Mouse (Mus musculus) cortical plate, adult 2 months (tissue): ENCODE data around the gene Anapc11. TPM values are rescaled to one million over a fixed set of nuclear protein-coding genes. Genes with fewer than 3 reads are reported as not detected.

Source experiments
- H3K27ac ChIP-seq: fragments of 200-500 bp; 2 replicates; pipeline ENCODE4 v1.5.1; 2012; ENCODE audit warnings: low read length, control low read depth, inconsistent platforms; ENCODE audit not compliant: insufficient read depth
- H3K4me1 ChIP-seq: fragments of 200-500 bp; 2 replicates; pipeline ENCODE4 v1.6.1; 2011; ENCODE audit warnings: low read length; ENCODE audit not compliant: control insufficient read depth, insufficient read depth
- H3K4me3 ChIP-seq: fragments of 200-500 bp; 2 replicates; pipeline ENCODE4 v1.5.1; 2011; ENCODE audit warnings: mild to moderate bottlenecking, low read length, control low read depth; ENCODE audit not compliant: insufficient read depth
- CTCF ChIP-seq: fragments of 200-500 bp; IDR thresholded peaks from 2 replicates; pipeline ENCODE4 v1.5.1; 2011; ENCODE audit warnings: mild to moderate bottlenecking, control low read depth, low read length; ENCODE audit not compliant: insufficient read depth; ENCODE audit errors: extremely low read depth
- POLR2A ChIP-seq: fragments of 200-500 bp; IDR thresholded peaks from 2 replicates; pipeline ENCODE4 v1.6.1; 2011; ENCODE audit warnings: mild to moderate bottlenecking, low read length, control low read depth; ENCODE audit not compliant: insufficient read depth; ENCODE audit errors: extremely low read depth
- polyA plus RNA-seq: library from polyadenylated mRNA; depleted of rRNA; stranded (reverse); fragments of >200 nt; gene quantifications from 2 replicates; pipeline ENCODE4 v1.2.3, GENCODE M21; 2012; rRNA removed

The Anapc11 gene
- polyA plus RNA-seq, 1 experiment, result 161 TPM

GRCm38 (mm10) chr11:120643601-120643987 lies 45.4 kb downstream of the Anapc11 start, which contains the start of gene Pycr1:
Pycr1 (minus strand) TSS chr11:120643769.
- H3K4me3 ChIP-seq, result peak within 1 kb of the TSS; percentile 34
- TF ChIP-seq CTCF, result no peak
- TF ChIP-seq POLR2A, result peak; percentile 49; the same call in 1 of the 2 replicates
- no peaks in the 10 kb centered on the region for H3K4me1 ChIP-seq
- H3K27ac ChIP-seq, result no peak within 1 kb of the TSS

GRCm38 (mm10) chr11:120647047-120647830 lies 49.0 kb downstream of the Anapc11 start:
- H3K27ac ChIP-seq, result peak overlapping the region; percentile 82; the same call in 1 of the 2 replicates

GRCm38 (mm10) chr11:120648001-120648476 lies 49.8 kb downstream of the Anapc11 start, which contains the start of gene Myadml2:
Myadml2 (minus strand) TSS chr11:120648158.
- H3K4me3 ChIP-seq, result peak within 1 kb of the TSS; percentile 78
- TF ChIP-seq POLR2A, result peak; percentile 53; the same call in 1 of the 2 replicates
- TF ChIP-seq CTCF, result no peak
- no peaks in the 10 kb centered on the region for H3K4me1 ChIP-seq
- peak within 1 kb of the TSS; percentile 82 for H3K27ac ChIP-seq

More at GRCm38 (mm10) chr11:120647047-120647830, 49.0 kb downstream of the Anapc11 start:
- TF ChIP-seq CTCF (no peak), POLR2A (no peak)
- H3K4me3 ChIP-seq, result peak overlapping the region; percentile 78
- no peaks in the 10 kb centered on the region for H3K4me1 ChIP-seq

GRCm38 (mm10) chr11:120651872-120652271 lies 53.7 kb downstream of the Anapc11 start:
- Histone ChIP-seq H3K4me1 (no peaks in the 10 kb centered on the region), H3K27ac (no peak overlapping the region), H3K4me3 (no peak overlapping the region)
- TF ChIP-seq POLR2A (no peak), CTCF (0 out of 2 replicates have a peak, but pooled peaks have one; percentile 16)

GRCm38 (mm10) chr11:120654741-120655140 lies 56.5 kb downstream of the Anapc11 start:
- Histone ChIP-seq H3K27ac (no peak overlapping the region), H3K4me1 (no peaks in the 10 kb centered on the region), H3K4me3 (no peak overlapping the region)
- no peak for TF ChIP-seq POLR2A
- no peak for TF ChIP-seq CTCF

- no peak overlapping the region for H3K4me3 ChIP-seq
- no peaks in the 10 kb centered on the region for H3K4me1 ChIP-seq
- no peak overlapping the region for H3K27ac ChIP-seq
- no peak for TF ChIP-seq CTCF
- no peak for TF ChIP-seq POLR2A
Measured at GRCm38 (mm10) chr11:120657301-120657700, 59.1 kb downstream of the Anapc11 start.

Other genes with a start within 250 kb of the Anapc11 start
- gene Actg1, start 249.9 kb upstream of the Anapc11 start, polyA plus RNA-seq, result 1,064 and 1,106 TPM in 2 replicates
- 0.28 and 0.67 TPM in 2 replicates for gene Fscn2, start 236.9 kb upstream of the Anapc11 start, polyA plus RNA-seq
- gene Faap100, start 219.7 kb upstream of the Anapc11 start, polyA plus RNA-seq, result 22.8 and 23.9 TPM in 2 replicates
- 62.0 and 62.7 TPM in 2 replicates for gene Nploc4, start 160.7 kb upstream of the Anapc11 start, polyA plus RNA-seq
- 0.15 TPM in 1 of 2 replicates, not detected in the other for gene Tspan10, start 155.8 kb upstream of the Anapc11 start, polyA plus RNA-seq
- 0.59 and 0.81 TPM in 2 replicates for gene Pde6g, start 144.9 kb upstream of the Anapc11 start, polyA plus RNA-seq
- gene Oxld1, start 140.4 kb upstream of the Anapc11 start, polyA plus RNA-seq, result 15.0 and 17.4 TPM in 2 replicates
- 27.6 and 28.5 TPM in 2 replicates for gene Ccdc137, start 140.3 kb upstream of the Anapc11 start, polyA plus RNA-seq
- 46.0 and 46.2 TPM in 2 replicates for gene Arl16, start 130.8 kb upstream of the Anapc11 start, polyA plus RNA-seq
- gene Mrpl12, start 113.8 kb upstream of the Anapc11 start, polyA plus RNA-seq, result 96.3 and 96.6 TPM in 2 replicates
- 29.0 and 30.0 TPM in 2 replicates for gene Slc25a10, start 106.6 kb upstream of the Anapc11 start, polyA plus RNA-seq
- 0.13 TPM in 2 replicates for gene Gcgr, start 67.7 kb upstream of the Anapc11 start, polyA plus RNA-seq
- 158 and 160 TPM in 2 replicates for gene Mcrip1, start 48.7 kb upstream of the Anapc11 start, polyA plus RNA-seq
- not detected in 2 replicates for gene Ppp1r27, start 47.3 kb upstream of the Anapc11 start, polyA plus RNA-seq
- gene P4hb, start 25.2 kb upstream of the Anapc11 start, polyA plus RNA-seq, result 88.9 and 91.2 TPM in 2 replicates
- 416 and 442 TPM in 2 replicates for gene Arhgdia, start 16.8 kb upstream of the Anapc11 start, polyA plus RNA-seq
- gene Alyref, start 56 bp upstream of the Anapc11 start, polyA plus RNA-seq, result 42.1 and 46.9 TPM in 2 replicates
- gene Npb, start 10.1 kb downstream of the Anapc11 start, polyA plus RNA-seq, result 0.58 and 1.1 TPM in 2 replicates
- 281 and 289 TPM in 2 replicates for gene Pcyt2, start 19.5 kb downstream of the Anapc11 start, polyA plus RNA-seq
- 98.2 and 105 TPM in 2 replicates for gene Sirt7, start 26.8 kb downstream of the Anapc11 start, polyA plus RNA-seq
- 83.7 and 83.9 TPM in 2 replicates for gene Mafg, start 35.2 kb downstream of the Anapc11 start, polyA plus RNA-seq
- 2.2 and 3.6 TPM in 2 replicates for gene Pycr1, start 45.3 kb downstream of the Anapc11 start, polyA plus RNA-seq
- gene Myadml2, start 49.7 kb downstream of the Anapc11 start, polyA plus RNA-seq, result 3.4 and 3.6 TPM in 2 replicates
- gene Notum, start 62.8 kb downstream of the Anapc11 start, polyA plus RNA-seq, result 6.8 and 7.1 TPM in 2 replicates
- gene Aspscr1, start 74.6 kb downstream of the Anapc11 start, polyA plus RNA-seq, result 46.2 and 46.8 TPM in 2 replicates
- 36.2 and 40.2 TPM in 2 replicates for gene Cenpx, start 115.3 kb downstream of the Anapc11 start, polyA plus RNA-seq
- 114 and 137 TPM in 2 replicates for gene Lrrc45, start 115.5 kb downstream of the Anapc11 start, polyA plus RNA-seq
- gene Rac3, start 123.0 kb downstream of the Anapc11 start, polyA plus RNA-seq, result 60.4 and 72.2 TPM in 2 replicates
- gene Dcxr, start 128.9 kb downstream of the Anapc11 start, polyA plus RNA-seq, result 20.5 and 21.3 TPM in 2 replicates
- gene Cbr2, start 133.7 kb downstream of the Anapc11 start, polyA plus RNA-seq, result 4.6 and 4.9 TPM in 2 replicates
- 1.4 and 2.8 TPM in 2 replicates for gene Hmga1b, start 164.4 kb downstream of the Anapc11 start, polyA plus RNA-seq
- 98.9 and 103 TPM in 2 replicates for gene Rfng, start 185.8 kb downstream of the Anapc11 start, polyA plus RNA-seq
- gene Gps1, start 185.9 kb downstream of the Anapc11 start, polyA plus RNA-seq, result 223 and 224 TPM in 2 replicates
- 49.8 and 51.3 TPM in 2 replicates for gene Dus1l, start 198.0 kb downstream of the Anapc11 start, polyA plus RNA-seq
- 219 and 242 TPM in 2 replicates for gene Fasn, start 226.1 kb downstream of the Anapc11 start, polyA plus RNA-seq